Mouse (Mus musculus): ENCODE results near the gene Olig3. TPM values are rescaled to one million over a fixed set of nuclear protein-coding genes. Genes with fewer than 3 reads are reported as not detected.

The Olig3 gene
- polyA plus RNA-seq (2015; fragmentation: Nextera tagmentation; extraction: Ambion mirVana) = not detected in 2 replicates

GRCm38 (mm10) chr10:19356071-19356583 is at the start of gene Olig3:
Gene Olig3, plus strand, starts transcription at chr10:19356533.

Other genes with a start within 250 kb of the Olig3 start
- 42.4 and 57.5 TPM in 2 replicates for gene Ifngr1, start 235.4 kb downstream of the Olig3 start, polyA plus RNA-seq (2015; fragmentation: Nextera tagmentation; extraction: Ambion mirVana)